ENCODE assay signal across 14 mouse cellular contexts in the genomic region with DNA sequence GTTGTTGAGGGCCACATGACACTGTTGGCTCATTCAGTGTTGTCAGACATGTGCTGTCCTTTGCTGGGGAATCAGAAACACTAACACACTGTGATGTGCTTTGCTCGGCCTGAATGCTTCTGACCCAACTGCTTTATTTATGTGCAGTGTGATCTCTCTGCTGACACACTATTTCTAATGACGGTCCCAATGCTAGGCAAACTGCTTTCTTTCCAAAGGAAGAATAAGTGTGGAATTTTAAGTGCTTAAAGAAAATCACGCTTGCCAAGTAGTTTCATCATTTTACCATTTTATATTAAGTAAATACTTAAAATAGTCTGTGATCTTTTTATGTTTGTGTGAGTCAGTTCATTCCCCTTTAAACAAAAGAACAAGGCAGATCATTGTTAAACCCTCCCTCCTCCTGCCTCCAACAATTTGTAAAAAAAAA. TPM values are rescaled to one million over a fixed set of nuclear protein-coding genes. Genes with fewer than 3 reads are reported as not detected.
DNase-seq lines count a peak whose midpoint lies in the region; ATAC-seq and TF ChIP-seq lines count a peak whose summit lies in the region.
"Had no signal": no experiment of that assay in that cellular context is flagged by ENCODE, and none has a peak within 500 bp of the region (broad histone marks: within the 10 kb centered on the region; RNA-seq: fewer than 3 reads in every experiment).

No protein-coding gene starts in this region.

- no peak for DNase-seq in cerebellum, adult 9-11 months
- no peak for DNase-seq in hindbrain, embryonic 10.5 days (ENCODE audit: low spot score)
- DNase-seq in midbrain, embryonic 11.5 days (ENCODE audit: low spot score, missing footprints), result peak; percentile 56
- no peak for DNase-seq in kidney, postnatal 36 days
- DNase-seq: cerebellum, postnatal 36 days had no signal

- 36% methylated on average over 3 of the region's 3 CpGs for WGBS in hindbrain, embryonic 16.5 days
- WGBS in hindbrain, embryonic 10.5 days, result 65% methylated on average over 3 of the region's 3 CpGs
- WGBS in midbrain, embryonic 11.5 days, result 64% methylated on average over 3 of the region's 3 CpGs
- 51% methylated on average over 3 of the region's 3 CpGs for WGBS in midbrain, embryonic 13.5 days
- WGBS in olfactory bulb, adult 2 months, result 13% methylated on average over 3 of the region's 3 CpGs

- H3K27ac ChIP-seq in hindbrain, embryonic 16.5 days (ENCODE audit: low read depth, low read length), result no peak overlapping the region
- no peak overlapping the region for H3K27ac ChIP-seq in hindbrain, embryonic 10.5 days
- no peak overlapping the region for H3K27ac ChIP-seq in midbrain, embryonic 11.5 days (ENCODE audit: low read depth, low read length)
- no peak overlapping the region for H3K27ac ChIP-seq in midbrain, embryonic 13.5 days
- H3K27ac ChIP-seq in olfactory bulb, adult 2 months (ENCODE audit: insufficient read depth, low read depth, low read length), result peak overlapping the region; percentile 62
- H3K27ac ChIP-seq: embryonic facial prominence, embryonic 13.5 days; kidney, postnatal 0 days; midbrain, embryonic 12.5 days; stomach, postnatal 0 days had no signal

- H3K4me3 ChIP-seq in hindbrain, embryonic 16.5 days (ENCODE audit: low read length), result no peak overlapping the region
- no peak overlapping the region for H3K4me3 ChIP-seq in hindbrain, embryonic 10.5 days
- no peak overlapping the region for H3K4me3 ChIP-seq in midbrain, embryonic 11.5 days (ENCODE audit: low read depth, low read length)
- no peak overlapping the region for H3K4me3 ChIP-seq in midbrain, embryonic 13.5 days (replicated peaks)
- no peak overlapping the region for H3K4me3 ChIP-seq in olfactory bulb, adult 2 months (ENCODE audit: insufficient read depth, low read depth, low read length)
- H3K4me3 ChIP-seq: embryonic facial prominence, embryonic 13.5 days; midbrain, embryonic 12.5 days had no signal

- peaks cover 2% of the 10 kb centered on the region; the same call in 1 of the 2 replicates for H3K4me1 ChIP-seq in hindbrain, embryonic 16.5 days (ENCODE audit: control insufficient read depth, insufficient read depth, low read depth, low read length)
- H3K4me1 ChIP-seq in hindbrain, embryonic 10.5 days (replicated peaks), result no peaks in the 10 kb centered on the region
- H3K4me1 ChIP-seq in midbrain, embryonic 11.5 days (ENCODE audit: control insufficient read depth, insufficient read depth, low read length), result no peaks in the 10 kb centered on the region
- 0 out of 2 replicates have a peak, but pooled peaks cover 3% of the 10 kb centered on the region for H3K4me1 ChIP-seq in midbrain, embryonic 13.5 days (replicated peaks)
- peaks cover 5% of the 10 kb centered on the region for H3K4me1 ChIP-seq in olfactory bulb, adult 2 months (ENCODE audit: control insufficient read depth, insufficient read depth, low read length)
- H3K4me1 ChIP-seq: embryonic facial prominence, embryonic 13.5 days; midbrain, embryonic 12.5 days had no signal

- TF ChIP-seq CTCF in olfactory bulb, adult 2 months (IDR thresholded peaks at IDR 0.05; ENCODE audit: insufficient read depth, low read depth, low read length), result no peak

- no peaks in the 10 kb centered on the region for H3K27me3 ChIP-seq in hindbrain, embryonic 16.5 days (replicated peaks; ENCODE audit: control insufficient read depth, insufficient read depth, low read length)
- no peaks in the 10 kb centered on the region for H3K27me3 ChIP-seq in hindbrain, embryonic 10.5 days (ENCODE audit: insufficient read depth, poor library complexity, severe bottlenecking)
- no peaks in the 10 kb centered on the region for H3K27me3 ChIP-seq in midbrain, embryonic 11.5 days (ENCODE audit: control insufficient read depth, insufficient read depth, low read length)
- no peaks in the 10 kb centered on the region for H3K27me3 ChIP-seq in midbrain, embryonic 13.5 days
- H3K27me3 ChIP-seq: embryonic facial prominence, embryonic 13.5 days; midbrain, embryonic 12.5 days had no signal

- TF ChIP-seq POLR2A in olfactory bulb, adult 2 months (IDR thresholded peaks at IDR 0.05; ENCODE audit: insufficient read depth, low read depth, low read length), result no peak

- H3K36me3 ChIP-seq in hindbrain, embryonic 16.5 days (ENCODE audit: control insufficient read depth, insufficient read depth, low read length), result peaks cover 10% of the 10 kb centered on the region
- H3K36me3 ChIP-seq in hindbrain, embryonic 10.5 days, result peaks cover 5% of the 10 kb centered on the region; the same call in 1 of the 2 replicates
- H3K36me3 ChIP-seq in midbrain, embryonic 11.5 days (ENCODE audit: control insufficient read depth, insufficient read depth, low read length), result no peaks in the 10 kb centered on the region
- peaks cover 23% of the 10 kb centered on the region for H3K36me3 ChIP-seq in midbrain, embryonic 13.5 days
- H3K36me3 ChIP-seq: embryonic facial prominence, embryonic 13.5 days had no signal

- H3K4me2 ChIP-seq in hindbrain, embryonic 16.5 days (ENCODE audit: low read length), result no peak overlapping the region
- no peak overlapping the region for H3K4me2 ChIP-seq in midbrain, embryonic 11.5 days
- H3K4me2 ChIP-seq in midbrain, embryonic 13.5 days (replicated peaks), result no peak overlapping the region
- H3K4me2 ChIP-seq: embryonic facial prominence, embryonic 13.5 days; midbrain, embryonic 12.5 days had no signal

- H3K9me3 ChIP-seq in hindbrain, embryonic 16.5 days (ENCODE audit: control insufficient read depth, low read length), result no peaks in the 10 kb centered on the region
- H3K9me3 ChIP-seq in hindbrain, embryonic 10.5 days, result no peaks in the 10 kb centered on the region
- no peaks in the 10 kb centered on the region for H3K9me3 ChIP-seq in midbrain, embryonic 11.5 days (ENCODE audit: control insufficient read depth, low read length)
- no peaks in the 10 kb centered on the region for H3K9me3 ChIP-seq in midbrain, embryonic 13.5 days
- H3K9me3 ChIP-seq: embryonic facial prominence, embryonic 13.5 days; midbrain, embryonic 12.5 days had no signal

- H3K9ac ChIP-seq in hindbrain, embryonic 16.5 days (ENCODE audit: low read depth, low read length), result no peak overlapping the region
- no peak overlapping the region for H3K9ac ChIP-seq in midbrain, embryonic 11.5 days (ENCODE audit: low read length)
- no peak overlapping the region for H3K9ac ChIP-seq in midbrain, embryonic 13.5 days (replicated peaks)
- H3K9ac ChIP-seq: embryonic facial prominence, embryonic 13.5 days; midbrain, embryonic 12.5 days had no signal

- ATAC-seq in cerebellum, adult (ENCODE audit: insufficient number of reproducible peaks, low FRiP score, low TSS enrichment), result peak; percentile 73; the same call in 1 of the 2 replicates
- peak; percentile 51; the same call in 1 of the 2 replicates for ATAC-seq in hindbrain, embryonic 16.5 days
- no peak for ATAC-seq in midbrain, embryonic 11.5 days (ENCODE audit: low FRiP score)
- no peak for ATAC-seq in midbrain, embryonic 13.5 days
- ATAC-seq: forebrain, embryonic 16.5 days had no signal

RNA-seq across cellular contexts. Expression of gene Cpeb2, which starts 15.0 kb away (rescaled TPM):
- 13.2 and 14.6 TPM in 2 replicates for polyA plus RNA-seq in hindbrain, embryonic 16.5 days (2015; fragmentation: Nextera tagmentation; extraction: Ambion mirVana)
- 2.3 and 3.4 TPM in 2 replicates for polyA plus RNA-seq in hindbrain, embryonic 10.5 days (2016; fragmentation: Nextera tagmentation; extraction: Ambion mirVana)
- polyA plus RNA-seq in midbrain, embryonic 11.5 days (2014; fragmentation: Nextera tagmentation; extraction: Ambion mirVana), result 5.0 and 6.4 TPM in 2 replicates
- polyA plus RNA-seq in midbrain, embryonic 13.5 days (2015; fragmentation: Nextera tagmentation; extraction: Ambion mirVana), result 10.9 and 12.1 TPM in 2 replicates
- not detected in 2 replicates for polyA plus RNA-seq in olfactory bulb, adult 2 months (2012; ENCODE audit: insufficient read depth, insufficient read length, low replicate concordance, missing spikeins)

Comparison
In these comparisons a context has a peak if more than half of its experiments do, and no peak if none do; other contexts are left out.
1. ATAC-seq: peak in cerebellum, adult (single experiment) and hindbrain, embryonic 16.5 days (single experiment); none in midbrain, embryonic 11.5 days (single experiment) and midbrain, embryonic 13.5 days (single experiment).